Comparison of ENCODE assay signal across 8 mouse cellular contexts in the genomic region with DNA sequence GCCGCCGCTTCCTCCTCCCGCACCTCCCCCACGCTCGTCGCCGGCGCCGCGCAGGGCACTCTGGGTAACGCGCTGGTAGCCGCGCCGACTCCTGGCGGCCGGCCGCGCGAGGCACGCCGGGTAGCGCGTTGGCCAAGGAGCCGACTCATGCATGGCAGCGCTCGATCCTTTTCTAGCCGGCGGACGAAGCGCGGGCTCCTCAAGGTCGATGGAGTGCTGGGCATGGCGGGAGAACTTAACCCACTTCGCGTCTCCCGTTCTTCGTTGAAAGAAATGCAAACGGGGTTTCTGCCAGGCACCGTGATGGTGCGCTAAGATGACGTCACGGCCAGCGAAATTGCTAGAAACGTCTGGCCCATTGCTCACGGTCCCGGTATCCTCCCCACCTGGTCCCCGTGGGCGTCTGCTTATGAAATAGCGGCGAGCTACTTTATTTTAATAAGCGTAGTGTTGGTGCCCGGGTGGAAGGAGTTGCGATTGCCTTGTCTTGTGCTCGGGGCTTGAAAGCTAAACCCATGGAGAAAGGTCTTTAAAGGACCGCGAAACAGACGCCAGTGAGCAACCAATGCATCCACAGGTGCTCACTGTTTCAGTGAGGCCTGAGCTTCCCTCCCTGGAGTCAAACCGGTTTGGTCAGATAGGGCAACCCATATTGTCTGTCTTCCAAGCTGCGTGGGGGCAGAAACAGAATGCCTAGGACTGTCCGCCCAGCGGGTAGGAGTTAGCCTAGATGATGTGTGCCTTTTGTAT. TPM values are rescaled to one million over a fixed set of nuclear protein-coding genes. Genes with fewer than 3 reads are reported as not detected.
DNase-seq lines count a peak whose midpoint lies in the region; ATAC-seq lines count a peak whose summit lies in the region.

A gene (minus strand): TSS at position 62 of the 750 bp plus-strand sequence.

- H3K9me3 ChIP-seq in hindbrain, embryonic 14.5 days (ENCODE audit: control insufficient read depth, low read length), result no peaks in the 10 kb centered on the region

- peak within 1 kb of the TSS; percentile 59 for H3K4me2 ChIP-seq in hindbrain, embryonic 14.5 days (replicated peaks)

- H3K27me3 ChIP-seq in hindbrain, embryonic 14.5 days (ENCODE audit: control insufficient read depth, insufficient read depth, low read length), result no peaks in the 10 kb centered on the region

- H3K4me1 ChIP-seq in hindbrain, embryonic 14.5 days (replicated peaks; ENCODE audit: control insufficient read depth, insufficient read depth, low read length), result peaks cover 23% of the 10 kb centered on the region

- H3K36me3 ChIP-seq in hindbrain, embryonic 14.5 days (replicated peaks; ENCODE audit: control insufficient read depth, insufficient read depth), result peaks cover 3% of the 10 kb centered on the region; the same call in 1 of the 2 replicates

- H3K9ac ChIP-seq in hindbrain, embryonic 14.5 days, result peak within 1 kb of the TSS; percentile 88

- H3K27ac ChIP-seq in hindbrain, embryonic 14.5 days, result peak within 1 kb of the TSS; percentile 96

- 2% methylated on average over 58 of the region's 62 CpGs for WGBS in hindbrain, embryonic 14.5 days

- peak within 1 kb of the TSS; percentile 100 for H3K4me3 ChIP-seq in hindbrain, embryonic 14.5 days (replicated peaks; ENCODE audit: low read length)

- ATAC-seq in hindbrain, embryonic 14.5 days (ENCODE audit: low FRiP score), result peak; percentile 95

- peak; percentile 83 for DNase-seq in R1 (ENCODE audit: low read depth, low spot score)
- DNase-seq in cerebellum, postnatal 25 days, result peak; percentile 96
- peak; percentile 81 to 87 for DNase-seq in frontal cortex, postnatal 25 days (ENCODE audit: low spot score in 2 of 2)
- peak; percentile 92 for DNase-seq in hindbrain, embryonic 14.5 days (ENCODE audit: low spot score)
- DNase-seq in layer of hippocampus, postnatal 36 days, result peak; percentile 90 to 92
- peak; percentile 89 for DNase-seq in lung, postnatal 36 days
- DNase-seq in retina, postnatal 1 day, result peak; percentile 93
- peak; percentile 73 to 87 for DNase-seq in urinary bladder, adult 18-20 months (ENCODE audit: low spot score in 2 of 2)

RNA-seq across cellular contexts. Expression of the gene that starts here (rescaled TPM):
- polyA plus RNA-seq in hindbrain, embryonic 14.5 days (2014; fragmentation: Nextera tagmentation; extraction: Ambion mirVana), result 120 and 149 TPM in 2 replicates
- total RNA-seq in layer of hippocampus, postnatal 36 days (2021), result 100 to 1,000 TPM; 148 to 155 TPM

Comparison
In these comparisons a context has a peak if more than half of its experiments do, and no peak if none do; other contexts are left out.
1. Peak in every context shown above with its lines: DNase-seq, ATAC-seq, H3K4me3 ChIP-seq and H3K27ac ChIP-seq.